Mouse (Mus musculus): Measurements from ENCODE around the gene Kcna6.

- TF ChIP-seq CTCF (IDR thresholded peaks at IDR 0.05; ENCODE audit: extremely low read depth, insufficient read depth, insufficient read length, insufficient replicate concordance), result no peak
- TF ChIP-seq POLR2A (IDR thresholded peaks at IDR 0.05; ENCODE audit: low read depth, low read length), result no peak
Observed at GRCm38 (mm10) chr6:126701196-126701595, 39.3 kb downstream of the Kcna6 start.
